9 mouse cellular contexts compared by ENCODE assay signal in the genomic region with DNA sequence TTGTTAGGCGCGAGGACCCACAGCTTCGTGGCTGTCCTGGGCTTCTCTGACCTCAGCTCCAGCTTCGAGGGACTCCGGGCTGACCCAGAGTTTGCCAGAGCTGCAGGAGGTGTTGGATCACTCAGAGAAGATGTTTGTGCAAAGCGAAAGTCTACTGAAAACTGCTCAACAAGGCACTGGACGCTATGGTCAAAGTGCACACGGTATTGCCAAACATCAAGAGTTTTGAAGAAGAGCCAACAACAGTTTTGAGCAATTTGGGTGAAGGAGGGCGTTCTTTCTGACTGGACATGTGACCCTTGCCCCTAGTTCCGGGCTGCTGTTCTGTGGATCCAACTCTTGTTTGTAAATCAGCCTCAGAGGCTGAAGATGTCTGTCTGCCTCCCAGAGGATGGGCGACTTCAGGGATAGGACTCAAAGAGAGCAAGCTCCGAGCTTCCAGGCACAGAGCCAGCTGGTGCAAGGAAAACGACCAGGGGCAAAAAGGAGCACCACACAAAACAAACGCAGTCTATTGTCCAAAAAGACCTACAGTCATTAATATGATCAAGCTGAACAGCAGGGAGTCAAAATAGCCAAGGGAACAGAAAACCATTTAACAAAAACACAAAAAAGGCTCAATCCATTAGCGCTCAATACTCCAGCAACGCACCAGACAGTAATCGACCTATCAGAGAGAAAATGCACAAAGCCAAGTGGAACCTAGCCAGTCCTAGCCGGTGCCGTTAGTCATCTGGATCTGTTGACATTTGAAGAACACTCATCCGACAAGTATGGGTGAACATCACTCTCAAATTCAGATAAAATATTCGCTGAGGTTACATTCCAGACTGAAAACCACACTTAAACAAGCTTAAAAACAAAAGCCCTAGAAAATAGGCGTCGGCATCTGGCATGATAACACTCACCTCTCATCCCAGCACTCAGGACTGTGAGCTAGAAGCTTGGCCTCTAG. TPM values are rescaled to one million over a fixed set of nuclear protein-coding genes. Genes with fewer than 3 reads are reported as not detected.
A peak's percentile ranks its signal among the peaks of the same experiment; 100 is the strongest.
DNase-seq lines count a peak whose midpoint lies in the region; ATAC-seq lines count a peak whose summit lies in the region.
"Had no signal": no experiment of that assay in that cellular context is flagged by ENCODE, and none has a peak within 500 bp of the region (broad histone marks: within the 10 kb centered on the region; RNA-seq: fewer than 3 reads in every experiment).

No protein-coding gene starts in this region.

- H3K9me3 ChIP-seq in embryonic facial prominence, embryonic 14.5 days (ENCODE audit: control insufficient read depth, low read length): no peaks in the 10 kb centered on the region
- no peaks in the 10 kb centered on the region for H3K9me3 ChIP-seq in embryonic facial prominence, embryonic 10.5 days
- H3K9me3 ChIP-seq in heart, embryonic 14.5 days (ENCODE audit: control insufficient read depth, low read length): no peaks in the 10 kb centered on the region
- H3K9me3 ChIP-seq: embryonic facial prominence, embryonic 15.5 days had no signal

- peaks cover 2% of the 10 kb centered on the region; the same call in 1 of the 2 replicates for H3K36me3 ChIP-seq in embryonic facial prominence, embryonic 14.5 days (ENCODE audit: control insufficient read depth, insufficient read depth, low read length)
- peaks cover 11% of the 10 kb centered on the region for H3K36me3 ChIP-seq in embryonic facial prominence, embryonic 10.5 days (replicated peaks)
- peaks cover 12% of the 10 kb centered on the region for H3K36me3 ChIP-seq in heart, embryonic 14.5 days (ENCODE audit: control insufficient read depth, insufficient read depth, low read length)

- no peak overlapping the region for H3K27ac ChIP-seq in embryonic facial prominence, embryonic 14.5 days (replicated peaks; ENCODE audit: low read depth, low read length)
- no peak overlapping the region for H3K27ac ChIP-seq in embryonic facial prominence, embryonic 10.5 days (replicated peaks)
- H3K27ac ChIP-seq in heart, embryonic 14.5 days (replicated peaks in 1 of 2; ENCODE audit: control insufficient read depth in 1 of 2, insufficient read depth in 1 of 2, low read depth in 2 of 2, low read length in 2 of 2): peak overlapping the region in 1 of 2 experiments; percentile 44; a peak in 1 of 4 replicates
- H3K27ac ChIP-seq: embryonic facial prominence, embryonic 15.5 days had no signal

- H3K4me2 ChIP-seq in embryonic facial prominence, embryonic 14.5 days (ENCODE audit: low read depth, low read length): no peak overlapping the region
- H3K4me2 ChIP-seq in heart, embryonic 14.5 days (ENCODE audit: low read length): peak overlapping the region; percentile 41
- H3K4me2 ChIP-seq: embryonic facial prominence, embryonic 15.5 days had no signal

- H3K9ac ChIP-seq in embryonic facial prominence, embryonic 14.5 days (ENCODE audit: low read depth, low read length): no peak overlapping the region
- H3K9ac ChIP-seq in heart, embryonic 14.5 days (ENCODE audit: low read length): peak overlapping the region; percentile 25; the same call in 1 of the 2 replicates
- H3K9ac ChIP-seq: embryonic facial prominence, embryonic 15.5 days had no signal

- 59% methylated on average over 23 of the region's 23 CpGs for WGBS in embryonic facial prominence, embryonic 14.5 days
- WGBS in embryonic facial prominence, embryonic 10.5 days: 74% methylated on average over 23 of the region's 23 CpGs
- 48% methylated on average over 23 of the region's 23 CpGs for WGBS in heart, embryonic 14.5 days

- no peaks in the 10 kb centered on the region for H3K27me3 ChIP-seq in embryonic facial prominence, embryonic 14.5 days (replicated peaks; ENCODE audit: control insufficient read depth, insufficient read depth, low read length)
- no peaks in the 10 kb centered on the region for H3K27me3 ChIP-seq in embryonic facial prominence, embryonic 10.5 days (replicated peaks; ENCODE audit: low read depth, poor library complexity, severe bottlenecking)
- no peaks in the 10 kb centered on the region for H3K27me3 ChIP-seq in heart, embryonic 14.5 days (ENCODE audit: control insufficient read depth, insufficient read depth, low read length)
- H3K27me3 ChIP-seq: embryonic facial prominence, embryonic 15.5 days had no signal

- H3K4me3 ChIP-seq in embryonic facial prominence, embryonic 14.5 days (ENCODE audit: low read depth, low read length): no peak overlapping the region
- no peak overlapping the region for H3K4me3 ChIP-seq in embryonic facial prominence, embryonic 10.5 days
- H3K4me3 ChIP-seq in heart, embryonic 14.5 days (ENCODE audit: control insufficient read depth in 1 of 2, insufficient read depth in 1 of 2, low read depth in 1 of 2, low read length in 2 of 2): no peak overlapping the region
- H3K4me3 ChIP-seq: embryonic facial prominence, embryonic 15.5 days had no signal

- no peak for ATAC-seq in embryonic facial prominence, embryonic 14.5 days (ENCODE audit: low read depth)
- no peak for ATAC-seq in heart, embryonic 14.5 days (ENCODE audit: insufficient number of reproducible peaks, insufficient read depth, low FRiP score, low read depth)

- H3K4me1 ChIP-seq in embryonic facial prominence, embryonic 14.5 days (ENCODE audit: control insufficient read depth, insufficient read depth, low read length): no peaks in the 10 kb centered on the region
- H3K4me1 ChIP-seq in embryonic facial prominence, embryonic 10.5 days: peaks cover 4% of the 10 kb centered on the region; the same call in 1 of the 2 replicates
- H3K4me1 ChIP-seq in heart, embryonic 14.5 days (ENCODE audit: control insufficient read depth in 2 of 2, insufficient read depth in 2 of 2, low read length in 2 of 2): peaks cover 5 to 9% of the 10 kb centered on the region in 2 experiments; a peak in 2 of 4 replicates
- H3K4me1 ChIP-seq: embryonic facial prominence, embryonic 15.5 days had no signal

- peak; percentile 24 for DNase-seq in embryonic facial prominence, embryonic 14.5 days (ENCODE audit: low spot score)
- DNase-seq in embryonic facial prominence, embryonic 10.5 days (ENCODE audit: low spot score): no peak
- DNase-seq in urinary bladder, adult 18-20 months (ENCODE audit: low spot score in 2 of 2): peak; percentile 23 to 49
- DNase-seq in urinary bladder, adult 2 months (ENCODE audit: low spot score): no peak
- DNase-seq in layer of hippocampus, adult 8-10 months (ENCODE audit: low spot score in 2 of 2): peak; percentile 44 to 61
- DNase-seq in ovary, postnatal 36 days (ENCODE audit: low spot score): peak; percentile 27
- DNase-seq in right cerebral cortex, postnatal 25 days: no peak

RNA-seq across cellular contexts. Expression of a gene that starts 55.8 kb away (rescaled TPM):
- 1.5 and 1.9 TPM in 2 replicates for polyA plus RNA-seq in embryonic facial prominence, embryonic 14.5 days (2014; fragmentation: Nextera tagmentation; extraction: Ambion mirVana)
- 0.55 and 0.76 TPM in 2 replicates for polyA plus RNA-seq in embryonic facial prominence, embryonic 10.5 days (2016; fragmentation: Nextera tagmentation; extraction: Ambion mirVana)
- polyA plus RNA-seq in urinary bladder, adult 2 months (2012; rRNA removed): 5.5 and 7.0 TPM in 2 replicates
- polyA plus RNA-seq in heart, embryonic 14.5 days (2014; fragmentation: Nextera tagmentation; extraction: Ambion mirVana): 8.8 and 8.9 TPM in 2 replicates
- total RNA-seq in layer of hippocampus, adult 8-10 months (2022): 10 to 100 TPM; 66.9 to 88.1 (median 79.8) TPM

RNA-seq across cellular contexts. Expression of a gene that starts 56.9 kb away (rescaled TPM):
- 96.0 and 102 TPM in 2 replicates for polyA plus RNA-seq in embryonic facial prominence, embryonic 14.5 days (2014; fragmentation: Nextera tagmentation; extraction: Ambion mirVana)
- 121 and 123 TPM in 2 replicates for polyA plus RNA-seq in embryonic facial prominence, embryonic 10.5 days (2016; fragmentation: Nextera tagmentation; extraction: Ambion mirVana)
- 54.8 and 58.1 TPM in 2 replicates for polyA plus RNA-seq in urinary bladder, adult 2 months (2012; rRNA removed)
- polyA plus RNA-seq in heart, embryonic 14.5 days (2014; fragmentation: Nextera tagmentation; extraction: Ambion mirVana): 102 and 104 TPM in 2 replicates
- total RNA-seq in layer of hippocampus, adult 8-10 months (2022): 10 to 100 TPM; 79.2 to 86.5 (median 81.1) TPM

Comparison
In these comparisons a context has a peak if more than half of its experiments do, and no peak if none do; other contexts are left out.
1. DNase-seq: peak in embryonic facial prominence, embryonic 14.5 days (single experiment), urinary bladder, adult 18-20 months (2 of 2), layer of hippocampus, adult 8-10 months (2 of 2) and ovary, postnatal 36 days (single experiment); none in embryonic facial prominence, embryonic 10.5 days (single experiment), urinary bladder, adult 2 months (single experiment) and right cerebral cortex, postnatal 25 days (single experiment).